Mouse (Mus musculus): ENCODE results near the gene Tbca.

The Tbca gene

DNA sequence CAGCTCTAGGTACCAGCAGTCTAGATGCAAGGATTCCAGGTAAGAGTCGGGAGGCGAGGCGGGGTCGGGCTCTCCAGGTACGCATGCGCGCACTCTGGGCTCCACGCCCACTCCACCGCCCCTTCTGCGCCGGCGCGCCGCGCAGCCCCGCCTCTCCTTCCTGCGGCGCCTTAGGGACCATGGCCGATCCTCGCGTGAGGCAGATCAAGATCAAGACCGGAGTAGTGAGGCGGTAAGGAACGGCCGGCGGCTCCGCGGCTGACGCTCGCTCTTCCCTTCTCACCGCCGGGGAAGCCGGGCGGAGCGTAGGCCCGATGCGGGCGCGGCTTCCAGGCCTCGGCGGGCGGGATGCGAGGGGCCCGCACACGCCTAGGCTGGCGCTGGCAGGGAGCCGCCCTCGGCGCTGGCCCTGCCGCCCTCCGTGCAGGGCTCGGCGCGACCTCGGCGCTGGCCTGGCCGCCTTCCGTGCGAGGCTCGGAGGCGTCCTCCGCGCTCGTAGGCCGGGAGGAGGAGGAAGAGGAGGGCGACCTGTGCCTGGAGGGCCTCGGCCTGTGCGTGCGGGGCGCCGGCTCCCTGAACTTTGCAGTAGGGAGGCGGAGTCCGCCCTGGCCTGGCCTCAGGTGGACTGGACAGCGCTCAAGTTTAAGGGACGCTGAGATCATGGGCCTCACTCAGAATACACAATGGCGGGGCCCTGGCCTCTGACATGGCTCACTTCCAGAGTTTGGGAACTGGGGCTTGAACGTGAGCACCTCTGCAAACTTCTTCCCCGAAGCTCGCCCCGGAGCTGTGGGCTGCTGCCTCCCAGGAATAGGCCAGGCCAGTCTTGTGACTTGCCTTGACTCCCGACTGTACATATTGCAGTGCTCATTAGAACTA, at the start of gene Tbca:
Gene Tbca, plus strand, starts transcription at position 140 of the 879 bp plus-strand sequence.
- CTCF ChIA-PET = no interaction called here

DNA sequence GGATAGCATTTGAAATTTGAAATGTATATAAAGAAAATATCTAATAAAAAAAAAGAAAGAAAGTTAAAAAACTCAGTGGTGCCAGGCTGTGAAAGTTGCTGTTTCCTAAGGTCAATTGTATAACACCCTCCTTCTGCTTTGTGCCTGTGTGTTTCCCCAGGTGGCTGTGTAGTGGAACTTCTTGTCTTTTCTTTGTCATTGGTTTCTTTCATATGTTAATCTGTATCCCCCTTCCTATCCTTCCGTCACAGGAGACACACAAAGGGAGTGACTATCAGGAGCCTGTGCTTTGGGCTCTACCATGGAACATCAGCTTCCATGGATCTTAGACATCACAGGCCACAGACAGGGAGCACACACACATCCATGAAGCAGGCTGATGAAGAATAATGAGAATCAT, 43.5 kb upstream of the Tbca start:
- CTCF ChIA-PET = no interaction called here

DNA sequence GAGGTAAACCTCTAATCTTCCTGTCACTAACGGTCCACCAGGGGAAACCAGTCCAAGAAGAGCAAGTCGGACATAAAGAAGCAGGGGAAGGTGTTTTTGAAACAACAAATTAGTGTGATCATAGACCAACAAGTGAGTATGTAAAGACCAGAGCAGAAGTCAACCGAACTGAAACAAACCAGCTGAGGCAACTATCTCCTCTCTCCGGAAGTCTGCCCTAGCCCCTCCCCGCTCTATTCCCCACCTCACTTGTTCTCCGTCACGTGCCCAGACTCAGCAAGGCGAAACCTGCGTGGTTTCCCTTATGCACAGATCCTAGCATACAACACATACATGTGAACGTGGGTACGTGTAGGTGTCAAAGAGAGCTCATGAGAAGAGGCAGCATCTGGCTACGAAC, 22.9 kb upstream of the Tbca start:
- CTCF ChIA-PET = no interaction called here

DNA sequence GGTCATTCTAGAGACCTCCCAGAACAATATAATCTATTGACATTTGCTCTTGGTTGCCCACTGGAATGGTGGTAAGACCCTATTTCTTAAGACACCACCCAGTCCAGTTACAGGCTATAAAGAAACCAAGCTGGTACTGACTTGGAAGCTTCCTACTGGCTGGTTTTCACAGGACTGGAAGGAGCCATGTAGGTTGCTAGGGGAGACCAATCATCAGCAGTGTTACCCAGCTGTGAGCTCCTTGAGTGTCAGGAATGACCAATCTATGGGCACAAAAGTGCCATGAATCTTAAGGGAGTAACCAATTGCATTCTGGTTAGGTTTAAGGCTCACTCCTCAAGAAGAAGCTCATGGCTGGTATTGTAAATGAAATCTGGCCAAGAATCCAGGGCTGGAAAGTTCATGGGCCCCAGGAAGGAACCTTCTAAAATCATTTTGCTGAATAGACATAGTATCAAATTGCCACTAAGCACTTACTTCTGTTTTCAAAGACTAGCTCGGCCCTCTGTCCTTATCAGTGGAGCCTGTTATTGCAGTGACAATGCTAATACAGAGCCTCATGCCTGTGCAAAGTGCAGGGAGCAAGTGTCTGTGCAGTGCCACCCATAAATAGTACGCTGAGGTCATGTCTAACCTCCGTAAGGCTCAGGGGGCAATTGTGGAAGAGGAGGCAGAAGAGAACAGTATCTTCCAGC, 20.1 kb upstream of the Tbca start:
- CTCF ChIA-PET = no interaction called here

DNA sequence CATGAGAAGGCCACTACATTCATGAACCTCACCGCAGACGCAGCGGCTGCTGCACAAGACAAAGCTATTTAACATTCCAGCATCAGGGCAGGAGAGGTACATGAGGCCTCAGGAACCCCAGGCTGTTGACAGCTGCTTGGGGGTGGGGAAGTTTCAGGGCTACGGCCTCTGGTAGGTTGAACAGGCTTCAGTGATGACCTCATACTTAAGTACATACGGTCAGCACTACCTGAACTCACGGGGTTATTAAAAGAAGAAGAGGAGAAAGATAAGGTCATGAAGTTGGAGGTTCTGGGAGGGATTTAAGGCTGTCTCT, 19.6 kb upstream of the Tbca start:
- CTCF ChIA-PET = no interaction called here

DNA sequence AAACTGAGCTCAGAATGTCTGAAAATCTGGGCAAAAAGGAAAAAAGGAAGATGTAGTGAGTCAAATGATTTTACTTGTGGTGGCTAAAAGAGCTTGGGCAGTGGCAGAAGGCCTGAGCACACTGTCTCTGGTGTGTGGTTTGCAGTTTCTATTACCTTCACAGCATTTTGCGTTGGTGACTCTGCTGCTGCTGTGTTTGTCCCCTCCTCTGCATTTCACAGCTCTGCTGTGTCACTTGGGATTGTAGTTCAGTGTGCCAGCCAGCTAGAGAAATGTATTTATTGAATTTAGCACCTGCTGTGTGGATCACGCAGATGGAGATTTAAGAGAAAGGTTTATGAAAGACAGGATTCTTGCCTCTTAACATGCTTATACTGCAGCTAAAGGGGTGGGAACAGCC, 1.8 kb upstream of the Tbca start:
- CTCF ChIA-PET = interaction anchor here (0.7 kb wide), 1 partner anchor 22 kb away, joined by 3 read pairs; no protein-coding TSS in a partner anchor

DNA sequence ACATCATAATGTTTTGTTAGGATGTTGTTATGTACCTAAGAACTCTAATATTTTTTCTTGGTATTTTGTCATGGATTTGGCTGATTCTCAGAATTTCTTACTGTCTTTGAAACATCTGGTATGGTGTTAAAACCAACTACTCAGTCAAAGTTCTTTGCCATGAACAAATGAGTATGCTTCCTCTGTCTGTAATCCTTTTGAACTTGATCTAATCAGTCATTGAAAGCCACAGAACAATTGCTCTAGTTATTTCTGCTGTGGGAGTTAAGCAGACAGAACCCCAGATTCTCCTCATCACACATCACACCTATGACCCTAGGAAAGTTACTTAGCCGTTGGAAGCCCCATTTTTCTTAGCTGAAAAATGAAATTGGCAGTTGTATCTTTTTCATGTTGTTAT, 6.0 kb downstream of the Tbca start:
- CTCF ChIA-PET = interaction anchor here (0.8 kb wide), 1 partner anchor 34 kb away, joined by 3 read pairs; no protein-coding TSS in a partner anchor

DNA sequence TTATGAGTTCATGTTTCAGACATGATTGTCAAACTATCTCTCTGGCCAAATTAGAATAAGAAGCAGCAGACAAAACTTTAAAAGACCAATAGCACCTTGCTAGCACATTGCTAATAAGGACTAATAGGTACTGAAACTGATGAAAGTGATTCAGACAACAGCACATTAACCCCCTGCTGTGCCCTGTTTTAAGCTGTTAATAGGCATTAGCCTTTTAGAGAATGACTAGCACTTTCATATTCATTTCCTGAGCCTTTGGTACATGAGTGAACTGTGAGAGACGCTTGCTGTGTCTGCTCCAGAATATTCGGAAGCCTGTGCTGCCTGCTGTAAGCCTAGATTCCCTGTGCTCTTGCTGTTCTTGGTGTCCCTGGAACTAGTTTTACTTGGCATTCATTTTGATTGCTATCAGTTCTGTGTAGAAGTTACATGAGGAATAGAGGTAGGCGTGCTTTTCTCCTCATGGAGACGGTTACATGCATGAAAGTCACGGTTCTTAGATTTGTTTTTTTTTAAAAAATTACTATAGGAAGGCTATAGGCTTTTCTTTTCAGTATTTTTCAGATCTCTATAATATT, 14.9 kb downstream of the Tbca start:
- CTCF ChIA-PET = no interaction called here

DNA sequence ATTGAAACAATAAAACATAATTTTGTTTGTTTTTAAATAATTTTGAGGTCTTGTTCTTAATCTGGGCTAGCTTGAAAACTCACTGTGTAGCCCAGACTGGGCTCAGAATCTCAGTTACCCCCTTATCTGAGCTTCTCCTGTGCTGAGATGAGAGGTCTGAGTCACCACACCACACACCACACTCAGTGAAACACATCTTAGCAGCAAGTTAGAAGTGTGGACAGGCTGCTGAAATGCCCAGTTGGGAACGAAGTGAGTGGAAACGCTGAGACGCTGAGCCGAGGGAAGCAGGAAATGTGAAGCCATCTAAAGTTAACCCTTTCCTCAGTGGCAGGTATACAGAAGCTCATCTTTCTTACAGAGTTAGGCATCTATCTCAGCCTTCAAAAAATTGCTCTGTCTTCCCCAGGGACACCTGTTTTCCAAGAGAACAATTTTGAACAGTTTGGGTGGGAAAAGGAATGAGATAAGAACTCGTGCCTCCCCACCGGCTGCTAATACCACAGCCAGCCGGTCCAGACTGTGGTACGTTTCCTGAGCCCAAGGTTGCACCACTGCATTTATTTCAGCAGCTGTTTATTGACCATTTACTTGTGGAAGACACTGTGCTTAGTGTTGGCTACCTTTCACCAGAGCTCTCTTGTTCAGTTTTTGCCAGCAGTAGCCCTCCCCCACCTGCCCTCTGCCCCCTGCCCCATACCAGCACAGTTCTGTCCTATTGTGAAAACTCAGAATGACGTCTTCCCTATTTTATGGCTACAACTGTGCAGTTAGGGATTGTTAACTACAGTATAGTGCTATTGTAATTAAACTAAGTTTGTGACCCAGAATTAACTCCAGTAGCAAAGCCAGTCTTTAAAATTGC, 17.8 kb downstream of the Tbca start:
- CTCF ChIA-PET = no interaction called here

DNA sequence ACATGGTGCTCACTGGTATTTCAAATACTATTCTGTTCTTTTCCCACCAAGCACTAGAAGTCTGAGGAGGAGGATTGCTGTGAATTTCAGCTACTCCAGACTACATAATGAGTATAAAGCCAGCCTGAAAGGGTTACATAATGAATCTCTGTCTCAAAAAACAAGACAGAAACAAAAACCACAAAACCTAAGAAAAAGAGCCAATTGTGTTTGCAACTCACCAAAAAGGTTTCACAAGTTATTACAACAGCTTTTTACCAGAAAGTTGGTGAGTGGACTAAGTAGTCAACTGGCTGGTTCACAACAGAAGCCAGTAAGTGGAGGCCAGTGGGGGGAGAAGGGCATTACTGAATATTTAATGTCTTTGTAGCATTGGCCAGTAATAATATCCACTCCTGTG, 19.9 kb downstream of the Tbca start:
- CTCF ChIA-PET = interaction anchor here (0.6 kb wide), 1 partner anchor 22 kb away, joined by 3 read pairs; no protein-coding TSS in a partner anchor

DNA sequence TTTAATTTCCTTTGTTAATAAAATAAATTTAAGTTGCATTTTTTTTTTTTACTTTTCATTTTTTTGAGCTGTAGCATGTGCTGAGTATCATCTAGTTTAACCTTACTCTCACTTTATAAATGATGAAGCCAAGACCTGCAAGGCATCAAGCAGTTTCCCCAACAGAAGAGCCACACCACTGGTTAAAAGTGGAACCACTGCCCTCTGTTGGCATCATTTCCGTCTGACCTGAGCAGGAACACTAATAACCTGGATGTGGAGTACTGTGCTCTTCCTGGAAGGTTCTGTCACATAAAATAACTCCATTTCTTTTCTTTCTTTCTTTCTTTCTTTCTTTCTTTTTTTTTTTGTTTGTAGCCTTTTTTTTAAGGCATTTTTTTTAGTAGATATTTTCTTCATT, 21.0 kb downstream of the Tbca start:
- CTCF ChIA-PET = no interaction called here

DNA sequence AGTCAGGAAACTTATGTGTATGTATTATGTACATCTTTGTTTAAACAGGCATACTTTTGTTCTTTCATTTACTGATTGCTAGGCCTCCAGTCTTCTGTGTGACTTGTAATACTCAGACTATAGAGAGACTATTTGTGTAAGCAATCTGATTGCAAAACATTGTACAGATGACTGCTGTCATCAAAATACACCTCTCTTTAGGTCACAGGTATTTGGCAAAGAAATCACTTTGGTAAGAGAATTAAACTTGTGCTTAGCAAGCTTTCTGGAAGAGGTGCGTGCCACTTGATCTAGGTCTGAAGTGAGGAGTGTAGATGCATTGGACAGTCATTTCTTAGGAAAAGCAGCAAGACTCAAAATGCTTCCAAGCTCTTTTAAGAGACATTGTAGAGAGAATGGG, 22.7 kb downstream of the Tbca start:
- CTCF ChIA-PET = no interaction called here

DNA sequence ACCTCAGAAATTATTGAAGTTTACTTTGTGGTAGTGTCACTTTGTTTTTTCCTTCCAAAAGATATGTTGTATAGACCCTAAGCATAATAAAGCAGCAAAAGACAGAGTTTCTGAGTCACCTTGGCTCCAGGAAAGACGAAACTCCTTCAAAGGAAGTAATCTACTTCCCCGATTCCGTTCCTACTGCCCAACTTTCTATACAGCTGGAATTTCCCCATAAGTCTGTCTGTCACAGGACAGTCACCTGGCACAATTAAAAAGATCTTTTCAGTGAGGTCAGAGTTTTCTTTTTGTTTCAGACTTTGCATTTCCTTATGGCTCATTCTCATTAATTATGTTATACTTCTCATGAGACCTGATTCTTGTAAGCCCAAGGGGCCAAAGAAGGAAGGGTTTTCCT, 25.1 kb downstream of the Tbca start:
- CTCF ChIA-PET = no interaction called here

DNA sequence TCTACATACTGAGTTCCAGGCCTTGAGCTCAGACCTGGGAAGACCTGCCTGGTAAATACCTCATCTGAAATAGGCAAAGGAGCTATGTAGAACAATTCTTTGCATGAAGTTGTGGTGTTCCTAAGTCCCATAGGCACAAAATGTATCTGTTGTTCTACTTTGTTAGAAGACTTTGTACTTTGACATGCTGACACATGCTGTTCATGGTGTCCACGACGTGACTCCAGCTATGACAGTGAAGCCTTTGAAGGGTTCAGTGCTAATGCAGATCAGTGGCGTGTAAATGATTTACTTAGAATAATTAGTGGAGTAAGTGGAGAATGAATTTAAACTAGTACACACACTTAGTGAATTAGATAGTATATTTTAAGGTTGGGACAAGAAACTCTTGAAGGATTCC, 31.8 kb downstream of the Tbca start:
- CTCF ChIA-PET = no interaction called here

DNA sequence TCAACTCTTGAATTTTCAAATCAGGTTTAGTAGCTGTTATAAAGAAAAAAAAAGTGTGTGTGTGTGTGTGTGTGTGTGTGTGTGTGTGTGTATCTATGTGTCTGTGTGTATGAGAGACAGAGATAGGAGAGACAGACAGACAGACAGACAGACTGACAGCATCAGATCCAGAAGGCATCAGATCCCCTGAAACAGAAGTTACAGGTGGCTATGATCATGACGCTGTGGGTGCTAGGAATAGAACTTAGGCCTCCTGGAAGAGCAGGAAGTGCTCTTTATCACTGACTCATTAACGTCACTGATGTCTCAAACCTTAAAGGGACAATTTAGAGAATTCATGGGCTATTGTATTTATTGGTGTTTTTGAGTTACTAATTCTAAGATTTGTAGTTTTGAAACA, 32.2 kb downstream of the Tbca start:
- CTCF ChIA-PET = no interaction called here

DNA sequence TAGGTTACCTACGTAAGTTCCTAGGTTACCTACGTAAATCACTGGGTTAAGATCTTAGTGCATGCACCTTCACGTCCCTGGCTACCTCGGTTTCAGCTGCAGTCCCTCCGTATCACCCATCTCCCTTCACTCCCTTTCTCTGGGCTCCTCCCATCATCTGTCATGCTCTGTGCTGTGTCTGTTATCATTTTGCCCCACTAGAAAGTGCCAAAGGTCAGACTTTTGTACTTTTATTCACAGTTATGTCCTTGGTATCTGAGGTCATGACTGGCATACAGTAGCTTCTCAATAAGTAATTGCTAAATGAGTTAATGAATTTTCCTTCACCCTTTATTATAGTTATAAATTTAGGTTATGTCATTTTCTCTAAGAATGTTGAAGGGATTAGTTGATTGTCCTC, 37.7 kb downstream of the Tbca start:
- CTCF ChIA-PET = interaction anchor here (0.6 to 0.7 kb wide), 3 partner anchors 9 to 238 kb away, joined by 3 to 15 read pairs (median 12); no protein-coding TSS in a partner anchor

DNA sequence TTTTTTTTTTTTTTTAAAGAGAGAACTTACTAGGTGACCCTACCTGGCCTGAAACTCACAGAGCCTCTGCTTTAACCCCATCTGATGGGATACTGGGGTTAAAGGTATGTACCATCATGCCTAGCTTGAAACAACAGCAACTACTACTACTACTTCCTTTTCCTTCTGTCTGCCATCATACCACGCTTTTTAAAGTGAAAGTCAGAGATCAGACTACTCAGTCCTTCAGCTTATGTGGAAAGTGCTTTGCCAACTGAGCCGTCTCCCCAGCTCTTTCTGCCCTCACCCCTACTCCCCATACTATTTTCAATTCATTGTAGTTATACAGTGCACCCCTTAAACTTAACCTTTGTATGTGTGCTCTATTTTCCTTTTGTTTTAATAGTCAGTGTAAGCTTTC, 38.3 kb downstream of the Tbca start:
- CTCF ChIA-PET = interaction anchor here (0.6 to 0.7 kb wide), 3 partner anchors 8 to 238 kb away, joined by 3 to 15 read pairs (median 12); no protein-coding TSS in a partner anchor

DNA sequence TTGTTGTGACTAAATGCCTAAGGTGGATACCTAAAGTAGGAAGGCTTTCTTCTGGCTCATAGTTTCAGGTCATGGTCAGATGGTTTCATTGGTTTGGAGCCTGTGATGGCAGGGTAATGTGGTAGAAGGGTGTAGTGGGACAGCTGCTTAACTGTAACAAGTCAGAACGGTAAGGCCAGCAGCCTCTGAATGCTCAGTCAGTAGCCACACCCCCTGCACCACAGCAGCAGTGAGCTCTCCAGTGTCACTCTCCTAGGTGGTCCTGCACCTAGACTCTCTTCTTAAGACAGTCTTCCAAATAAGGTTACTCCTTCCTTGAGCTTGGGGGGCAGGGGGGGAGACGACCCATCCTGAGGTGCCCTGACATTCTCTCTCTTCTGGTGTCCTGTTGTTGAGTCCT, 39.1 kb downstream of the Tbca start:
- CTCF ChIA-PET = no interaction called here

DNA sequence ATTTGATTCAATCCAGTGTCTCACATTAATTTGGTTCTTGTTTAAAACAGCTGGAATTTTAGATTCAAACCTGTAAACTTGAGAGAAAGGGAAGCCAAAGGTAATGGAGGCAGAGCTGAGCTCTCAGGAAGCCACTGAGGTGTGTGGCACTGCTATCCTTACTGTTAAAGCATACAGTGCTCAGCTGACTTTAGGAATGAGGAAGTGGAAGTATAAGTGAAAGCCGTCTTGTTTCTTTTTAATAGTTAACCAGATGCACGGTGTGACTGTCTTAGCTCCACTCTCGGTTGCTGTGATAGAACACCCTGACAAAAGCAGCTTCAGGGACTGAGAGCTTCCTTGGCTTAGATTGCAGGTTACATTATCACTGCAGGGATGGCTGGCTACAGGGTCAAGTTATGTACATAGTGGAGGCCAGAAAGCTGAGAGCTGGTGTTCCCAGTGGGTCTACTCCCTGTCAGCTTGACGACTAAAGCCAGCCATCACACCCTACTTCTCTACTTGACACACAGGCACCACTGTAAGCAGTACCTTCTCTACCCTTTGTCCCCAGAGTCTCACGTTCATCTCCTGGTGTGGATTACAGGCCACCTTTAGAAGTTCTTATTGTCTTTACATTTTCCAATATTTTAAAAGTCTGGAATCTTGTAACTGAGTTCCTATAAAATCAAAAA, 49.5 kb downstream of the Tbca start:
- CTCF ChIA-PET = interaction anchor here (1.5 kb wide), 1 partner anchor 9 kb away, joined by 4 read pairs; no protein-coding TSS in a partner anchor

DNA sequence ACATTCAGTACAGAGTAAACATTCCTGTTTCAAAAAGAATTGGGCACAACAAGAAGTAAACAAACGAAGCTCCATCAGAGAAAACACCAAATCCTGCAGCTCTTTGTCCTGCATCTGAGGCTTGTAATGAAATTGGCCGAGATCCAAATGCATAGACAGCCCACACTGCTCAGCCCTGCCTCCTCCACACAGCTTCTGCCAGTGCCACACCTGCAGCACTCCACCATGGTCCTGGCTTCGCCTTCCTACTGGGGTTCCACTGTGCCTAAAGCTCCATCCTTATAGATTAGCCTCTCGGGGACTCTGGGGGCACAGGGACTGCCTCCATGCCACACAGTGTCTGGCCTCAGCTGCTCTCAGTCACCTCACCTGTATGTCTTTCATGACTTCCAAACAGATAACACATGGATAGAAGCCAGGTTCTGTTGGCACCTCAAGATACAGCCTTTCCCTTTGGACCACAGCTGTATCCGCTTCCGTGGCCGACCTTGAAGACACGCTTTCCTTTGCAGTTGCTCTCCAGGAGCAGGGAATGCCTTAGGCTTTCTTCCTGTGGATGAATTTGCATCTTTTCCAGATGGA, 50.1 kb downstream of the Tbca start:
- CTCF ChIA-PET = interaction anchor here (0.5 kb wide), 1 partner anchor 12 kb away, joined by 3 read pairs; no protein-coding TSS in a partner anchor

DNA sequence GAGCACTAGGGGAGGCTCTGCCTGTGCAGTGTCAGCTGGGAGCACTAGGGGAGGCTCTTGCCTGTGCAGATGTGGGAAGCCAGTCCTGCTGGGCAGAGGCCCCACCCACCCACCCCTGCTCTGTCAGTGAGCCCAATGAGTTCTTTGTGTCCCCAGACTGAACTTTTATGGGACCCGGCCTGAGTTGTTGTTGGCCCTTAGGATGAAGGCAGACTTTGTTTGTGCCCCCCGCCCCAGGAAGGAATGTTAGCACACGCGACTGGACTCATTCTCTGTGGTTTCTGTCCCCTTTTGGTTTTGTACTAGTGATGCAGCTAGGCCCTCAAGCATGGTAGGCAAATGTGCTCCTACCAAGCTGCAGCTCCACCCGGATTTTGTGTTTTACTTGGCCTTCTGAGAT, 54.5 kb downstream of the Tbca start:
- CTCF ChIA-PET = interaction anchor here (0.6 kb wide), 1 partner anchor 12 kb away, joined by 4 read pairs; no protein-coding TSS in a partner anchor

Measured in spleen, embryonic (tissue).